Mouse (Mus musculus): ENCODE measurements around the gene Gm3286. TPM values are rescaled to one million over a fixed set of nuclear protein-coding genes. Genes with fewer than 3 reads are reported as not detected.
"Not testable (repeated sequence)": the region's sequence is repeated elsewhere in the genome, so short reads cannot be mapped to it uniquely, and the experiment has no call there.

Gm3286 gene
- polyA plus RNA-seq (2015; fragmentation: Nextera tagmentation; extraction: Ambion mirVana): not detected in 2 replicates

GRCm38 (mm10) chr5:95510458-95510857 lies at the start of gene Gm3286:
Gene Gm3286 (plus strand): TSS chr5:95510758.
- not testable (repeated sequence) for H3K9ac ChIP-seq; H3K4me3 ChIP-seq; H3K9me3 ChIP-seq; ATAC-seq (ENCODE audit: insufficient number of reproducible peaks, low FRiP score, low TSS enrichment, low read depth); H3K27me3 ChIP-seq; H3K27ac ChIP-seq; H3K36me3 ChIP-seq; H3K4me2 ChIP-seq; H3K4me1 ChIP-seq

Other genes with a start within 250 kb of the Gm3286 start
- not detected in 2 replicates for gene Gm10424, start 238.0 kb upstream of the Gm3286 start, polyA plus RNA-seq (2015; fragmentation: Nextera tagmentation; extraction: Ambion mirVana)
- not detected in 2 replicates for gene Gm3259, start 204.8 kb upstream of the Gm3286 start, polyA plus RNA-seq (2015; fragmentation: Nextera tagmentation; extraction: Ambion mirVana)
- gene D5Ertd577e, start 54.0 kb upstream of the Gm3286 start, polyA plus RNA-seq (2015; fragmentation: Nextera tagmentation; extraction: Ambion mirVana): not detected in 2 replicates
- not detected in 2 replicates for gene Gm7971, start 84.1 kb downstream of the Gm3286 start, polyA plus RNA-seq (2015; fragmentation: Nextera tagmentation; extraction: Ambion mirVana)
- gene Gm7978, start 225.4 kb downstream of the Gm3286 start, polyA plus RNA-seq (2015; fragmentation: Nextera tagmentation; extraction: Ambion mirVana): not detected in 2 replicates
- not detected in 2 replicates for gene Gm7982, start 231.3 kb downstream of the Gm3286 start, polyA plus RNA-seq (2015; fragmentation: Nextera tagmentation; extraction: Ambion mirVana)

All from limb, embryonic 15.5 days (tissue).